Mouse (Mus musculus) embryonic facial prominence, embryonic 15.5 days (tissue): ENCODE results near the gene Gm3239. TPM values are rescaled to one million over a fixed set of nuclear protein-coding genes. Genes with fewer than 3 reads are reported as not detected.
"Not testable (repeated sequence)": the region's sequence is repeated elsewhere in the genome, so short reads cannot be mapped to it uniquely, and the experiment has no call there.

Source experiments
- ATAC-seq: fragments of 200-750 bp; cut with Nextera tagmentation; 2 replicates; pipeline ENCODE4 v1.8.0; 2017; ENCODE audit warnings: low read depth, moderate TSS enrichment; ENCODE audit not compliant: insufficient number of reproducible peaks, low FRiP score, low TSS enrichment
- H3K27ac ChIP-seq: fragments of 300-500 bp; sonication (generic); replicated peaks from 2 replicates; pipeline ENCODE4 v1.5.1; 2015; ENCODE audit warnings: mild to moderate bottlenecking, inconsistent platforms
- H3K27me3 ChIP-seq: fragments of 300-500 bp; sonication (generic); 2 replicates; pipeline ENCODE4 v1.6.1; 2015; ENCODE audit warnings: inconsistent platforms
- H3K36me3 ChIP-seq: fragments of 300-500 bp; sonication (generic); 2 replicates; pipeline ENCODE4 v1.6.1; 2015; ENCODE audit warnings: mild to moderate bottlenecking, inconsistent platforms
- H3K4me1 ChIP-seq: fragments of 300-500 bp; sonication (generic); 2 replicates; pipeline ENCODE4 v1.6.1; 2015; ENCODE audit warnings: inconsistent platforms
- H3K4me2 ChIP-seq: fragments of 300-500 bp; sonication (generic); replicated peaks from 2 replicates; pipeline ENCODE4 v1.6.1; 2015; ENCODE audit warnings: mild to moderate bottlenecking, inconsistent platforms
- H3K4me3 ChIP-seq: fragments of 300-500 bp; sonication (generic); replicated peaks from 2 replicates; pipeline ENCODE4 v1.5.1; 2015; ENCODE audit warnings: mild to moderate bottlenecking, inconsistent platforms
- H3K9ac ChIP-seq: fragments of 300-500 bp; sonication (generic); 2 replicates; pipeline ENCODE4 v1.6.1; 2015; ENCODE audit warnings: inconsistent platforms
- H3K9me3 ChIP-seq: fragments of 300-500 bp; sonication (generic); replicated peaks from 2 replicates; pipeline ENCODE4 v1.6.1; 2016; ENCODE audit warnings: inconsistent platforms
- WGBS: fragments of 180-500 bp; shearing (Covaris S2); methylation state at CpG from one replicate; pipeline ENCODE4 v1.1.7; 2015; 5-methylcytosine and 5-hydroxymethylcytosine counted together
- polyA plus RNA-seq: library from polyadenylated mRNA; unstranded; fragments of >200 nt; fragmentation: Nextera tagmentation; extraction: Ambion mirVana; gene quantifications from 2 replicates; pipeline ENCODE4 v1.2.1, GENCODE M21; 2015

Gm3239 gene
- not detected in 2 replicates for polyA plus RNA-seq

DNA sequence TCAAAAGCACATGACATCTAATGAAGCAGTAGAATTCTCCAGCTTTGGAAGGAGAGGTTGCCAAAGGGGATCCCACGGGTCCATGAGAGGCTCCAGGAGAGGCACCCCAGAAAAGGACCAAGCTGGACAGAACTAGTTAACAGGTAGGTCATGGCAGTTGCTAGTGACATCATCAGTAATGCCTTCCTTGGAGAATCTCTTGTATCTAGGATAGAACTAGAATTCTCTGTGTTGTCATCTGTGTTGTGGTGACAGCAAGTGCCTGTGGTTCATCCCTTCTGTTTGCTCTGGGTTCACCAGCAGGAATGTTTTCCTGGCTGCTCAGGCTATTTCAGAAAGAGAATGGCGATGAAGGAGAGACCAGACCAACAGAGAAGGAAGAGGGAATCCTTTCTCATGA is at the start of gene Gm3239:
Gene Gm3239 (plus strand): TSS at position 301 of the 400 bp plus-strand sequence.
- not testable (repeated sequence) for H3K9ac ChIP-seq, H3K36me3 ChIP-seq, H3K27me3 ChIP-seq, H3K4me2 ChIP-seq, H3K9me3 ChIP-seq, H3K4me1 ChIP-seq, H3K4me3 ChIP-seq, H3K27ac ChIP-seq, ATAC-seq
- no CpG with 5 or more reads among the region's 2 CpGs for WGBS

DNA sequence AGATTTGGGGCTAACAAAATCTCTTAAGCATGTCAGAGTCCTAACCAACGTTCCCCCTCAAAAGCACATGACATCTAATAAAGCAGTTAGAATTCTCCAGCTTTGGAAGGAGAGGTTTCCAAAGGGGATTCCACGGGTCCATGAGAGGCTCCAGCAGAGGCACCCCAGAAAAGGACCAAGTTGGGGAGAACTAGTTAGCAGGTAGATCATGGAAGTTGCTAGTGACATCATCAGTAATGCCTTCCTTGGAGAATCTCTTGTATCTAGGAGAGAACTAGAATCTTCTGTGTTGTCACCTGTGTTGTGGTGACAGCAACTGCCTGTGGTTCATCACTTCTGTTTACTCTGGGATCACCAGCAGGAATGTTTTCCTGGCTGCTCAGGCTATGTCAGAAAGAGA is 31.9 kb upstream of the Gm3239 start, which contains the start of gene Gm8159:
Gene Gm8159 (plus strand): TSS at position 301 of the 400 bp plus-strand sequence.
- not testable (repeated sequence) for H3K36me3 ChIP-seq, ATAC-seq, H3K4me1 ChIP-seq, H3K9me3 ChIP-seq, H3K27me3 ChIP-seq, H3K4me2 ChIP-seq, H3K27ac ChIP-seq, H3K9ac ChIP-seq, H3K4me3 ChIP-seq
- no CpG with 5 or more reads among the region's 2 CpGs for WGBS

DNA sequence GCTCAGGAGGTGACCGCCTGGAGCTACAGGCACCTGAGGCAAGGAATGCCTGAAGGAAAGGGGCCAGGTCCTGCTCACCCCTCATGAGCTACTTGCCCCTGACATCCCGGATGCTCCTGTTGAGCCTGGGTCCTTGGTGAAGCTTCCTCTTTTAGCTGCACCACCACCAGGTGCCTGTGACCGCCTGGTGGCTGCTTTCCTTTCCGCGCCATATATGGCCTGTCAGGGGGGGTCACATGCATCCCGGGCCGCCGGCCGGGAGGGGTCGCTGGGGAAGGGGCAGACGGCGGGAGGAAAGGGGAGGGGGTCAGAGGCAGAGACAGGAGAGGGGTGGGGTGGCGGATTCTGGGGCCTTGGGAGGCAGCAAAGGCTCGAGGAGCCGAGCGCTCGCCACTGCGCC is 14.7 kb upstream of the Gm3239 start:
- H3K4me1 ChIP-seq, ATAC-seq, H3K27me3 ChIP-seq, H3K9ac ChIP-seq, H3K36me3 ChIP-seq, H3K9me3 ChIP-seq, H3K27ac ChIP-seq: not testable (repeated sequence)
- peak overlapping the region; percentile 46 for H3K4me2 ChIP-seq
- peak overlapping the region; percentile 21; the same call in 1 of the 2 replicates for H3K4me3 ChIP-seq
- WGBS: 5% methylated on average over 18 of the region's 18 CpGs

DNA sequence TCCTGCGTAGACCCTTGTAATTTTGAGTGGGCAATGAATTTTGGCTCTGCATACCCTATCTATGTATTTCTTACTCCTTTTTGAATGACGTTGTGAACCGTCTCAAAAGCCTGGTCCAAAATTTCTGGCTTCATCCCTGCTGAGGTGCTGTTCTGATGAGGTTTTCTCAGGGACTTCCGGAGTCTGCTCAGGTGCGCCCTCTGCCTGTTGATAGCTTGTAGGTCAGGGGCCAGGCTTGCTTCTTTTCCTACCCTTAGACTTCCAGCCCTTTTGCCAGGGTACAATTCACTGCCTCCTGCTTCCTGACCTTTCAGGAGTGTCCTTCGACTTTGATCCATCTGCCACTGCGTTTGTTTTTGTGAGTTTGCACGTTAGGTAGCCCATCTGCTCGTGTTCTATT is 13.7 kb upstream of the Gm3239 start:
- H3K27me3 ChIP-seq, H3K36me3 ChIP-seq, ATAC-seq, H3K4me3 ChIP-seq, H3K9me3 ChIP-seq, H3K4me1 ChIP-seq, H3K4me2 ChIP-seq, H3K27ac ChIP-seq, H3K9ac ChIP-seq: not testable (repeated sequence)
- WGBS: 5% methylated on average over 5 of the region's 9 CpGs

DNA sequence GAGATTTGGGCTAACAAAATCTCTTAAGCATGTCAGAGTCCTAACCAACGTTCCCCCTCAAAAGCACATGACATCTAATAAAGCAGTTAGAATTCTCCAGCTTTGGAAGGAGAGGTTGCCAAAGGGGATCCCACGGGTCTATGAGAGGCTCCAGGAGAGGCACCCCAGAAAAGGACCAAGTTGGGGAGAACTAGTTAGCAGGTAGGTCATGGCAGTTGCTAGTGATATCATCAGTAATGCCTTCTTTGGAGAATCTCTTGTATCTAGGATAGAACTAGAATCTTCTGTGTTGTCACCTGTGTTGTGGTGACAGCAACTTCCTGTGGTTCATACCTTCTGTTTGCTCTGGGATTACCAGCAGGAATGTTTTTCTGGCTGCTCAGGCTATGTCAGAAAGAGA is 44.9 kb downstream of the Gm3239 start, which contains the start of gene Gm7876:
Gene Gm7876 (plus strand): TSS at position 301 of the 400 bp plus-strand sequence.
- not testable (repeated sequence) for ATAC-seq, H3K36me3 ChIP-seq, H3K27me3 ChIP-seq, H3K27ac ChIP-seq, H3K4me3 ChIP-seq, H3K4me1 ChIP-seq, H3K9ac ChIP-seq, H3K9me3 ChIP-seq, H3K4me2 ChIP-seq
- 70% methylated on average over 1 of the region's 2 CpGs for WGBS

Other genes starting within 250 kb of the Gm3239 start
- gene Gm3164, start 248.7 kb upstream of the Gm3239 start, polyA plus RNA-seq: 0.08 and 0.27 TPM in 2 replicates
- not detected in 2 replicates for gene Gm3173, start 233.2 kb upstream of the Gm3239 start, polyA plus RNA-seq
- gene Gm3182, start 182.4 kb upstream of the Gm3239 start, polyA plus RNA-seq: not detected in 2 replicates
- gene Gm3047, start 108.8 kb upstream of the Gm3239 start, polyA plus RNA-seq: not detected in 2 replicates
- gene Gm8159, start 31.8 kb upstream of the Gm3239 start, polyA plus RNA-seq: not detected in 2 replicates
- 0.25 TPM in 1 of 2 replicates, not detected in the other for gene Gm7876, start 45.0 kb downstream of the Gm3239 start, polyA plus RNA-seq
- 0.19 TPM in 1 of 2 replicates, not detected in the other for gene Gm3252, start 62.6 kb downstream of the Gm3239 start, polyA plus RNA-seq
- not detected in 2 replicates for gene Gm9602, start 112.1 kb downstream of the Gm3239 start, polyA plus RNA-seq
- gene Gm3269, start 173.9 kb downstream of the Gm3239 start, polyA plus RNA-seq: not detected in 2 replicates
- 0.33 and 0.45 TPM in 2 replicates for gene Gm3264, start 191.4 kb downstream of the Gm3239 start, polyA plus RNA-seq
- gene Gm3278, start 228.2 kb downstream of the Gm3239 start, polyA plus RNA-seq: not detected in 2 replicates